Mouse (Mus musculus): ENCODE data around the gene Upp2.

- no peak for TF ChIP-seq POLR2AphosphoS5 (IDR thresholded peaks at IDR 0.05; ENCODE audit: insufficient replicate concordance, low read depth, low read length)
- no peak for TF ChIP-seq CTCF (IDR thresholded peaks at IDR 0.05; ENCODE audit: low read depth, low read length)
These were observed 140.6 kb downstream of the Upp2 start for GRCm38 (mm10) chr2:58707676-58708075.
